Mouse (Mus musculus): ENCODE measurements around the gene Cdon.

GRCm38 (mm10) chr9:35488496-35488895 is 67.6 kb downstream of the Cdon start:
- TF ChIP-seq GATA1 (IDR thresholded peaks at IDR 0.05; ENCODE audit: borderline replicate concordance, low read length) = no peak
- TF ChIP-seq CTCF (IDR thresholded peaks at IDR 0.05; ENCODE audit: low read depth, low read length) = no peak

Measured in G1E (cell line).